Mouse (Mus musculus): ENCODE results near the gene Zfp784. TPM values are rescaled to one million over a fixed set of nuclear protein-coding genes. Genes with fewer than 3 reads are reported as not detected.

Gene Zfp784
- 1.3 and 1.7 TPM in 2 replicates for polyA plus RNA-seq (2015; fragmentation: Nextera tagmentation; extraction: Ambion mirVana)

DNA sequence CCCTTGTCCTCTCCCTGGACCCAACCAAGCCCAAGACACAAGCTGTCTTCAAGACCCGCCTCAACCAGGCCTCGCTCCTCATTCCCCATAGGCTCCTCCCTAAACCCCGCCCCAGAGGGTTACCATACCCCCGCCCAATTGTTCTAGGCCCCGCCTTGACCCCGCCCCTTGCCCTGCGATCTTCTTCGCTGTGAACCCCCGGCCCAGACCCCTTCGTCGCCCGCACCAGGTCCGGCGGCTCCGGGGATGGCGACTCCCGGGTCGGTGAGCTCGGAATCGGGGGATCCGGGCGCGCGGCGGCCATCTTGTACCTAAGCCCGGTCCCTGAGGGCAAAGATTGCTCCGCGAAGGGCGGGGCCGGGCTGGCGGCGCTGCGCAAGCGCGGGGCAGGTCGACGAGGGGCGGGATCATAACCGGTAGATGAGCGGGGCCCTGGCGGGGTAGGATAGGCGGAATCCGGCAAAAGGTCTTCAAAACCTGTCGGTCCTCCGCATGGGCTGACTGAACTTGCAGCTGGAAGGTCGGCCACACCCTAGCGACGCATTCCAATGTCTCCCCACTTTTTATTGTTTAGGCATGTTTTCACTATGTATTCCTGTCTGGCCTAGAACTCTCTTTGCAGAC lies at the start of gene Zfp784:
Gene Zfp784 (minus strand): TSS at position 338 of the 624 bp plus-strand sequence.
- Histone ChIP-seq H3K9me3 (replicated peaks; ENCODE audit: control insufficient read depth, low read length) (no peaks in the 10 kb centered on the region), H3K4me3 (ENCODE audit: low read depth, low read length) (peak within 1 kb of the TSS; percentile 88), H3K9ac (ENCODE audit: low read depth, low read length) (peak within 1 kb of the TSS; percentile 88), H3K27me3 (ENCODE audit: control insufficient read depth, insufficient read depth, low read depth, low read length) (no peaks in the 10 kb centered on the region), H3K27ac (ENCODE audit: low read length) (peak within 1 kb of the TSS; percentile 95), H3K4me1 (ENCODE audit: control insufficient read depth, low read depth, low read length) (peaks cover 14% of the 10 kb centered on the region), H3K4me2 (ENCODE audit: low read depth, low read length) (peak within 1 kb of the TSS; percentile 78), H3K36me3 (ENCODE audit: control insufficient read depth, insufficient read depth) (no peaks in the 10 kb centered on the region)
- under 1% methylated on average over 48 of the region's 48 CpGs for WGBS (ENCODE audit: insufficient replicate concordance)
- peak; percentile 99 for ATAC-seq (ENCODE audit: low read depth)

GRCm38 (mm10) chr7:5087886-5088285 lies 49.6 kb upstream of the Zfp784 start:
- peaks cover 28% of the 10 kb centered on the region for H3K4me1 ChIP-seq (ENCODE audit: control insufficient read depth, low read depth, low read length)
- H3K9ac ChIP-seq (ENCODE audit: low read depth, low read length) = no peak overlapping the region
- no peak overlapping the region for H3K4me2 ChIP-seq (ENCODE audit: low read depth, low read length)
- H3K27me3 ChIP-seq (ENCODE audit: control insufficient read depth, insufficient read depth, low read depth, low read length) = no peaks in the 10 kb centered on the region
- H3K9me3 ChIP-seq (replicated peaks; ENCODE audit: control insufficient read depth, low read length) = no peaks in the 10 kb centered on the region
- ATAC-seq (ENCODE audit: low read depth) = no peak
- peaks cover 66% of the 10 kb centered on the region for H3K36me3 ChIP-seq (ENCODE audit: control insufficient read depth, insufficient read depth)
- WGBS (ENCODE audit: insufficient replicate concordance) = 74% methylated on average over 4 of the region's 4 CpGs
- no peak overlapping the region for H3K4me3 ChIP-seq (ENCODE audit: low read depth, low read length)
- no peak overlapping the region for H3K27ac ChIP-seq (ENCODE audit: low read length)

GRCm38 (mm10) chr7:5086921-5087440 lies 48.7 kb upstream of the Zfp784 start:
- no peaks in the 10 kb centered on the region for H3K27me3 ChIP-seq (ENCODE audit: control insufficient read depth, insufficient read depth, low read depth, low read length)
- no peaks in the 10 kb centered on the region for H3K9me3 ChIP-seq (replicated peaks; ENCODE audit: control insufficient read depth, low read length)
- no peak overlapping the region for H3K4me3 ChIP-seq (ENCODE audit: low read depth, low read length)
- peaks cover 57% of the 10 kb centered on the region for H3K36me3 ChIP-seq (ENCODE audit: control insufficient read depth, insufficient read depth)
- no peak overlapping the region for H3K9ac ChIP-seq (ENCODE audit: low read depth, low read length)
- 74% methylated on average over 5 of the region's 5 CpGs for WGBS (ENCODE audit: insufficient replicate concordance)
- peaks cover 35% of the 10 kb centered on the region for H3K4me1 ChIP-seq (ENCODE audit: control insufficient read depth, low read depth, low read length)
- H3K27ac ChIP-seq (ENCODE audit: low read length) = no peak overlapping the region
- no peak for ATAC-seq (ENCODE audit: low read depth)
- no peak overlapping the region for H3K4me2 ChIP-seq (ENCODE audit: low read depth, low read length)

DNA sequence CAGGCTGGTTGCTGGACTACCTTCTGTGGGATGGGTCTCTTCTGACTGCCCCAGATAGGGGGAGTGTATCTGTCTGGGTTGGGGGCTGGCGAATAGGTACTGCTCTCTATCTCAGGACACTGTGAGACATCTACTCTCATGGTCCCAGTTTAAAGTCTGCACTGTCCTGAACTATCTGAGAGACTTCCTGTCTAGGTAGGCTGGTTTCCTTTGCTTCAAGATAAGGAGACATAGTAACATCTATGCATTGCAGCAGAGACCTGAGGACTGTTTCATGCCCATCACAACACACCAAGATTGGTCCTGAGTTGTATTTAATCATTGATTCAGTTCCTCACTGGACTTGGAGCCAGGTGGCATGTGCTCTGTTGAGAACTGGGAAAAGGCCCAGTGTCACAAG lies 47.3 kb upstream of the Zfp784 start:
- Histone ChIP-seq H3K27ac (ENCODE audit: low read length) (no peak overlapping the region), H3K9ac (ENCODE audit: low read depth, low read length) (no peak overlapping the region), H3K4me1 (ENCODE audit: control insufficient read depth, low read depth, low read length) (peaks cover 39% of the 10 kb centered on the region), H3K9me3 (replicated peaks; ENCODE audit: control insufficient read depth, low read length) (no peaks in the 10 kb centered on the region), H3K27me3 (ENCODE audit: control insufficient read depth, insufficient read depth, low read depth, low read length) (no peaks in the 10 kb centered on the region), H3K36me3 (ENCODE audit: control insufficient read depth, insufficient read depth) (peaks cover 43% of the 10 kb centered on the region), H3K4me2 (ENCODE audit: low read depth, low read length) (no peak overlapping the region), H3K4me3 (ENCODE audit: low read depth, low read length) (no peak overlapping the region)
- WGBS (ENCODE audit: insufficient replicate concordance) = 50% methylated on average over 1 of the region's 1 CpGs
- ATAC-seq (ENCODE audit: low read depth) = no peak

GRCm38 (mm10) chr7:5083325-5084105 lies 45.3 kb upstream of the Zfp784 start:
- WGBS (ENCODE audit: insufficient replicate concordance) = 76% methylated on average over 18 of the region's 18 CpGs
- Histone ChIP-seq H3K36me3 (ENCODE audit: control insufficient read depth, insufficient read depth) (peaks cover 33% of the 10 kb centered on the region), H3K9ac (ENCODE audit: low read depth, low read length) (no peak overlapping the region), H3K9me3 (replicated peaks; ENCODE audit: control insufficient read depth, low read length) (no peaks in the 10 kb centered on the region), H3K4me3 (ENCODE audit: low read depth, low read length) (0 out of 2 replicates have a peak overlapping the region, but pooled peaks have one; percentile 4), H3K4me1 (ENCODE audit: control insufficient read depth, low read depth, low read length) (peaks cover 41% of the 10 kb centered on the region), H3K27ac (ENCODE audit: low read length) (peak overlapping the region; percentile 55; the same call in 1 of the 2 replicates), H3K4me2 (ENCODE audit: low read depth, low read length) (no peak overlapping the region; the same call in none of the 2 replicates), H3K27me3 (ENCODE audit: control insufficient read depth, insufficient read depth, low read depth, low read length) (no peaks in the 10 kb centered on the region)
- no peak for ATAC-seq (ENCODE audit: low read depth)

DNA sequence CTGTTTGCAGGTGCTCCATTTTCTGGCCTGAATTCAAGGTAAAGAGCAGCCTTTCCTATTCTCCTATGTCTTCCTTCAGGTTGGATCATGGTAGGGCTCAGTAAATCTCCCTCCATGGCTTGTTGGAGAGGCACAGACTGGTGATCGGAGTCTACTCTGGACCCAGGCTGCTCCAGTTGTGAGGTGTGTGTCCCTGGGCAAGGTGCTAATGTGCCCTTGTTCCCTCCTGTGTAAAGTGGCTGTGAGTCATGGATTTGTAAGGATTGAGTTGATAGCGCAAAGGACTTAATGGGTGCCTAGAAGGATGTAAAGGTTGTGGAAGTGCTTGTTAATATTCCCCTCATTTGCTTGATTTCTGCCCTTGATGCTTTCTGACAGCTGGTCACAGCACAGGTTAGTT lies 43.7 kb upstream of the Zfp784 start:
- 81% methylated on average over 2 of the region's 2 CpGs for WGBS (ENCODE audit: insufficient replicate concordance)
- no peaks in the 10 kb centered on the region for H3K27me3 ChIP-seq (ENCODE audit: control insufficient read depth, insufficient read depth, low read depth, low read length)
- H3K36me3 ChIP-seq (ENCODE audit: control insufficient read depth, insufficient read depth) = peaks cover 36% of the 10 kb centered on the region
- H3K4me3 ChIP-seq (ENCODE audit: low read depth, low read length) = peak overlapping the region; percentile 98
- peak overlapping the region; percentile 95 for H3K27ac ChIP-seq (ENCODE audit: low read length)
- peak overlapping the region; percentile 68 for H3K4me2 ChIP-seq (ENCODE audit: low read depth, low read length)
- peaks cover 40% of the 10 kb centered on the region for H3K4me1 ChIP-seq (ENCODE audit: control insufficient read depth, low read depth, low read length)
- peak overlapping the region; percentile 98 for H3K9ac ChIP-seq (ENCODE audit: low read depth, low read length)
- ATAC-seq (ENCODE audit: low read depth) = no peak
- H3K9me3 ChIP-seq (replicated peaks; ENCODE audit: control insufficient read depth, low read length) = no peaks in the 10 kb centered on the region

- Histone ChIP-seq H3K27me3 (ENCODE audit: control insufficient read depth, insufficient read depth, low read depth, low read length) (no peaks in the 10 kb centered on the region), H3K4me2 (ENCODE audit: low read depth, low read length) (peak overlapping the region; percentile 68), H3K9me3 (replicated peaks; ENCODE audit: control insufficient read depth, low read length) (no peaks in the 10 kb centered on the region), H3K4me1 (ENCODE audit: control insufficient read depth, low read depth, low read length) (peaks cover 45% of the 10 kb centered on the region), H3K36me3 (ENCODE audit: control insufficient read depth, insufficient read depth) (peaks cover 37% of the 10 kb centered on the region), H3K9ac (ENCODE audit: low read depth, low read length) (peak overlapping the region; percentile 98), H3K27ac (ENCODE audit: low read length) (peak overlapping the region; percentile 95), H3K4me3 (ENCODE audit: low read depth, low read length) (peak overlapping the region; percentile 98)
- ATAC-seq (ENCODE audit: low read depth) = peak; percentile 51
- 11% methylated on average over 6 of the region's 6 CpGs for WGBS (ENCODE audit: insufficient replicate concordance)
Observed at GRCm38 (mm10) chr7:5081241-5081640, 43.0 kb upstream of the Zfp784 start.

DNA sequence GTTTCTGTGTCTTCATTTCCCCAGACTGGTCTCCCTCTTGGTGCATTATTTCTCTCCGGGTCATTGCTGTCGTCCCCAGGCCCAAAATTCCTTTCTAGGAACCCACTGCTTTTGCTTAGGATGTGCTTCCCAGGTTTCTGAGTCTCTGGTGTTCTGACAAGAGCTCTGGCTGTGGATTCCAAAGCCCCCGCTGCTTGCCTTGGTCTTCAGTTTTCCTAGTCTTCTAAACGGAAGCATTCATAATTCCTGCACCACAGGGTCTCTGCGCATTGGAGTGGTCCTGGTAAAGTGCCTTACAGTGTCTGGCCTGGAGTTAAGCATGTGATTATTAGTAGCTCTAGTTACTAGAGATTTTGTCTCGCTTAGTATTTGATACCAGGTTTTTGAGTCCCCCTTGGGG lies 42.6 kb upstream of the Zfp784 start:
- ATAC-seq (ENCODE audit: low read depth) = no peak
- peaks cover 41% of the 10 kb centered on the region for H3K36me3 ChIP-seq (ENCODE audit: control insufficient read depth, insufficient read depth)

More for the DNA sequence above, 42.6 kb upstream of the Zfp784 start:
- Histone ChIP-seq H3K27me3 (ENCODE audit: control insufficient read depth, insufficient read depth, low read depth, low read length) (no peaks in the 10 kb centered on the region), H3K4me1 (ENCODE audit: control insufficient read depth, low read depth, low read length) (peaks cover 48% of the 10 kb centered on the region), H3K4me2 (ENCODE audit: low read depth, low read length) (peak overlapping the region; percentile 68), H3K9me3 (replicated peaks; ENCODE audit: control insufficient read depth, low read length) (no peaks in the 10 kb centered on the region), H3K9ac (ENCODE audit: low read depth, low read length) (peak overlapping the region; percentile 98), H3K27ac (ENCODE audit: low read length) (peak overlapping the region; percentile 95), H3K4me3 (ENCODE audit: low read depth, low read length) (peak overlapping the region; percentile 98)
- WGBS (ENCODE audit: insufficient replicate concordance) = 7% methylated on average over 6 of the region's 6 CpGs

All from liver, embryonic 16.5 days (tissue).